Mouse (Mus musculus) spleen, postnatal 10 days (tissue): Measurements from ENCODE around the gene Ctc1.
"Not testable (repeated sequence)": the region's sequence is repeated elsewhere in the genome, so short reads cannot be mapped to it uniquely, and the experiment has no call there.

ENCODE experiments used
- DNase-seq, 2 experiments: peaks; one replicate each; pipeline ENCODE4 v3.0.0; 2021 to 2022; ENCODE audit warnings: low spot score in 2 of 2

Gene Ctc1

DNA sequence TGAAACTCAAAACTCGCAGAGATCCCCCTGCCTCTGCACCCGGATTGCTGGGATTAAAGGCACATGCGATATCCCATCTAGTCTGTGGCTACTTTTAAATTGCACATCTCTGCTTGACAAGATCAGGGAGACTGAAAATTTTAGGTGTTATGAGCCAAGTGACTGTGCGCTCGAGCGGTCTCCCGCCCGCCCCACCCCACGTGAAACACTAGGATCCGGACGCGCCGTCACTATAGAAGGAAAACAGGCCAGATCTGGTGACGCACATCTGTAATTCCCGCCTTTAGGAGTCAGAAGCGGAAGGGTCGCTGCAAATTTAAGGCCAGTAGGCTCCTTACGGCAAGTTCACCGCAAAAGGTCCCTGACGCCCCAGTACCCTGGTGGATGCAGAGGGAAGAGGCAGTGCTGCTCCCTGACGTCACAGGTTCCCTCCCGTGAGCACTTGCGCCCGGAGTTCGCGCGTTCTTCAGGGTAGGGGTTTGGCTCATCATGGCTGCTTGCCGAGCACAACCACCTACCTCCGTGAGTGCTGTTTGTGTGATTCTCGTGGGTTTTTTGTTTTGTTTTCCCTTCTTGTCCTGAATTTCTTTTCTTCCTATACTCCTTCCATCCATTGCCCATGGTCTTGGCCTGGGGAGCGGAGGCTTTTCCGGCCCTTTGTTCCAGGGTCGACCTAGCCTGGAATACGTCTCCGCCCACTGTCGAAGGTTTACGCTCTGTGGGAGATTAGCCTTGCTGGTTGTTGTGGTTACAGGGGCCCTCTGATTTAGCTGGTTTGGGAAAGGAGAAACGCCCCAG is at the start of gene Ctc1:
TSS of gene Ctc1 (plus strand) at position 268 of the 798 bp plus-strand sequence.
- DNase-seq: peak; percentile 87 to 95

DNA sequence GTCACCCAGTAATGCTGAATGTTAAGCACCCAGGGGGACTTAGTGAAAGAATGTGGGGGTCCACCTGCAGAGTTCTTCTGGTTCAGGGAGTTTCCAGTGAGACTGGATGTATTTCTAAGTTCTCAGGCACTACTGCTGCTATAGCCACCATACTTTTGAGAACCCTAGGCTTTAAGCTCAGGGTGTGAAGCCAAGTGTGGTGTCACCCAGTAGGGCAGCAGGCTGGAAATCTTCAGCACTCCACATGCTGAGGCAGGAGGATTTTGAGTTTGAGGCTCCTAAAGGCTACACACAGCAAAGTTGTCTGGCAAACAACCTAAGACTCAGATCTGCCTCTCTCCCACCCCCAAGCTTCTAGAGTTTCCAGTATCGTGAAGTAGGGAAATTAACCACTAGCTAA is 49.2 kb upstream of the Ctc1 start:
- DNase-seq: no peak

DNA sequence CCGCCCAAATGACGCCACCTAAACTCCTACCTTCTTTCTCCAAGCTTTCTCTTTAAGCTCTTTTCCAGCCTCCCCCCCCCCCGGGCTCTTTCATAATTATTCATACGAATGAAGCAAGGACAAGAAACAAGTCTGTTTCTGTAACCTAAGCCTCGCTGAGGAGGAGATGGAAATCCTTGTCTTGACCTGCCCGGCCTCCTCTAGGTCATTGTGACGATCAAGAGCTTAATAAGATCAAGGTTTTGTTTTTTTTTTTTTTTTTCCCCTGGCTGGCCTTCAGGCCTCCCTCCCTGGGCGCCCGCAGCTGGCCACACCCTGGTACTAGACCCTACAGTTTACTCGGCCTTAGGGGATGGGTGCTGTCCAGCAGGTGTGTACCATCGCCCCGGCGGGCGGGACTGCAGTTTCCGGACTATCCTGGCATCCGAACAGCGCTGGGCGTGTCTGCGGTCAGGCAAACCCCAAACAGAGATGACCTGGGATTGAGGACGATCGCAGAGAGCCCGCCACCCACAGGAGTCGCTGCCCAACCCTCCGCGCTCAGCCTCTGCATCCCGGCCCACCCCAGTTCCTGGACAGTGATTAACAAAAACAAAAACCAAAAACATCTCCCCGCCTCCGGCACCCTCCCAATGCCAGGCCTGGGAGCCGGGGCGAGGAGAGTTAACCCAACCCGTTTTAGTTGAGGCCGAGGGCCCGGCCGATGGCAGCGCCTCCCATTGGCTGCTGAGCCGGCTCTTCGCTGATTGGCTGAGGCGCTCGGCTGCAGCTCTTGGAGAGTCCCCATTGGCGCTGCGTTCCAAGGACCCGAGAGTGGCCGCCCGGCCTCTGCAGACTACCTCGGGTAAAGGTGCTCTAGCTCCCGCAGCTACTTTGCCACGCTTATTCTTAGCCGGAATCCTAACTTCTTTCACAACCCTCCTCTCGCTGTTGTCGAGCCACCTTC is 48.1 kb upstream of the Ctc1 start, which contains the start of gene Slc25a35:
TSS of gene Slc25a35 (plus strand) at position 795 of the 946 bp plus-strand sequence.
- DNase-seq: peak; percentile 81 to 92

DNA sequence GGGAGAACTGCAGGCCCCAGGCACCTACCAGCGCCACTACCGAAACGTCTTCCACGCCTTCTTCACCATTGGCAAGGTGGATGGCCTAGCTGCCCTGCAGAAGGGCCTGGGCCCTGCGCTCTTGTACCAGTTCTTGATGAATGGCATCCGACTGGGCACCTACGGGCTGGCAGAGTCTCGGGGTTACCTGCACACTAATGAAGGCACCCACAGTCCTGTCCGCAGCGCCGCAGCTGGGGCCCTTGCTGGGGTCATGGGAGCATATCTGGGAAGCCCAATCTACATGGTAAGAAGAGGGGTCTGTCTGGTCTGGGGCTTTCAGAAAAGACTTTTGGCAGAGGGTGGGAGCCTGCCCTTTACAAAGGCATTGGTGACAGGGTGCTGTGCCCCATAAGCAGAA is 47.0 kb upstream of the Ctc1 start:
- no peak for DNase-seq

DNA sequence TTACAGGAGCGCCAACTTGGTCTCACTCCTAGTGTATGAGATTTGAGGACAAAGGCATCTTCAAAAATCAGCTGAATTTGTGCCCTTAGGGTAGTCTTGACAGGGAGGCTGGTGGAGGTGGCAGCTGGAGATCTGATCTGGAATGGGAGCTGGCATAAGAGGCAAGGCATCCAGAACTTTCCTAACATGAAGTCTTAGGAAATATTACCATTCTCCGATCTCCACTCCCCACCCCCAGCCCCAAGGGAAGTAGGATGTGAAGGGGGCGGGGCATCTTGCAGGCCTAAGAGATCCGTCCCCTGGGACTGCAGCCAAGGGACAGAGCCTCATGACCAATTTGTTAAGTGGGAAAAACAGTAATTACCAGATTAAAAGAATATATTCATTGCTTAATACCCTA is 45.5 kb upstream of the Ctc1 start:
- DNase-seq: no peak

DNA sequence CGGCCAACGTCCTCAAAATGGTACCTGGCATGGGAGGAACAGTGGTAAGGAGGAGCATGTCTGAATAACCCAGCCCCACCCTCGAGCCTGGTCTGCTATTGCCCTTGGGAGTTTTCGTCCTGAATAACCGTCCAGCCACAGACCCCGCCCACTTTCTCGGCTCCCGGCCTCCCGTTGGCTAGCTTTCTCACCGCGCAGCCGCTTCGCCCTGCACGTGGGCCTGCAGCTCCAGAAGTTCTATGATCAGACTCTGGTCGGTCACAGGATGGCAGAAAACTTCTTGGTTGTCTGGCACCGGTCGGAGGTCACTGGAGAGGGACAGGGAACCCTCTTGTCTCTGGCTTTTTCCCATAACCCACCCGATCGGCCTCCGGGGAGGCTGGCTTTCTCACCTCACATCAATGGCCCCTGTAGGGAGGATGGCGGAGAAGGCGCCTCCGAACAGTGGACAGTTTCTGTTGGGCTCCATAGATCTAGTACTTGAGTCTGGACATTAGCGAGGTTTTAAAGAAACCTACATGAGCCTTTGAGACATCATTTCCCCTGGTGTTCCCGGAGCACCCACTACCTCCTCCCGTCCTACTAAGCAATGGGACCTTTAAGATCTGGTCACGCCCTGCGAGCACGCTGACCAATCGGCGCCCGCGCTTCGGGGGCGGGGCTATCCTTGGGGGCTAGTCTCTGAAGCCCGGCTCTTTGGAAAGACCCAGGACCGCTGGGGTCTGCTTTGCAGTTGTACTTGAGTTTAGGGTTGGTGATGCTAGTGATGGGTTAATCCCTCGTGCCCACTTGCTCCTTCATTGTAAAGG is 42.3 kb upstream of the Ctc1 start:
- DNase-seq: peak; percentile 58 to 83

DNA sequence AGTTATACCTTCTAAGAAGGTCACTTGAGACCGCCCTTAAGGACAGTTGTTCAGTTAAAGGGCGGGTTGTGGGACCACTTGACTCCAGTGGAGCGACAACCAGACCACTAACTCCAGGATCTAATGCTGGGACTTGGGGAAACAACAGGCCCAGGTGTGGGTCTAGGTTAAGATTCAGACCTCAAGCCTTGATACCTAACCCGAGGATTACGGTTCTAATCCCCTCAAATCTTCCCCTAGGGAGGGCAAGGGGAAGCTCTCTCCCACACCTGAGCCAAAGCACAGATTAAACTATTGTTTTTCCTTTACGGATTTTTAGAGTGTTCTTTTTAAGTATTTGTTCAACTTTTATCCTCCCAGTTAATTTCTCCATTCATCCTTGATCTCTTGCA is 41.7 kb upstream of the Ctc1 start:
- no peak for DNase-seq

DNA sequence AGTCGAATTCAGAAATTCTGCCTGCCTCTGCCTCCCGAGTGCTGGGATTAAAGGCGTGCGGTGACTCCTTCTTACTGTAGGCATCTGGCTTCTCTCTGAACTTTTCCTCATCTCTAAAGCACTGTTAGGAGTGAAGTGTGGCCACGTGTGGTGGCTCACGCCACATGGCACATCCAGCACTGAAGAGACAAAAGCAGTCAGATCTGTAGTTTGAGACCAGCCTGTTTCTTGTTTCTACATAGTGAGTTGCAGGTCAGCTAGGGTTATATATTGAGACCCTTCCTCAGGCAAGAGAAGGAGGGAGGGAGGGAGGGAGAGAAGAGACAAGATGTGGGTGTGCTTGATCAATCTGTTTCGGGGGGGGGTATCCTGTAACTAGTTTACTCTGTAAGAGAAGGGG is 40.6 kb upstream of the Ctc1 start, which contains the start of gene Rangrf:
TSS of gene Rangrf (minus strand) at position 101 of the 400 bp plus-strand sequence.
- DNase-seq: no peak

DNA sequence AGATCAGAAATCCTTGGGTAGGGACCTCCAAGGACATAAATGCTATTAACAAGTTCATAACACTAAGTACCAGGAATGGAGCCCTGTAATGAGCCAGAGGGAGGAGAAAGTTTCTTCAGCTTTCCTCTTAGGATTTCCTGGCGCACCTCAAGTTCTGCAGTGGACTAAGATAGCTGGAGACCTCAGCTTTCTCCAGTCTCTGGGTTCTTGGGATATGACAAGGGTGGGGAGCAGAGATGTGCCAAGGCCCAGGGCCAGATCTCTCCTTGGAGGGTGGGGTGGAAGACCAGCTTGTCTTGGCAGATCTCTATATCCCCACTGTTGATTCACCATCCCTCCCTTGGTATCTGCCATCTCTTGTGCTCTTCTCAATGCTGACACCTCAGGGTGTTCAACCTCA is 40.1 kb upstream of the Ctc1 start:
- no peak for DNase-seq

DNA sequence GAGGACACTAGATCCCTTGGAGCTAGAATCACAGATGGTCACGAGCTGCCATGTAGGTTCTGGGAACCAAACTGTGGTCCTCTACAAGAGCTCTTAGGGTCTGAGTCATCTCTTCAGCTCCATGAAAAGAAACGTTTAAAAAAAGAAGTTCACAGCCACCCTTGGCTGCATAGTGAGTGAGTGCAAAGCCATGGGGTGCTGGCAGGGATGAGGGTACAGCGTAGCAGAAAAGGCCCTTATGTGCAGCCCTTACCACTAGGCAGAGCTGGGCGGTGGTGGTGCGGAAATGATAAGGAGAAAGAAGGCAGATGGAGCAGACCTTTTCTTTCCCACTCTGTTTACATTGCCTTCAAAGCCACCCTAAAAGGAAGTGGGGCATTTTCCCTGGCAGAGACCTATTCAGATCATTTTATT is 36.4 kb upstream of the Ctc1 start:
- no peak for DNase-seq

DNA sequence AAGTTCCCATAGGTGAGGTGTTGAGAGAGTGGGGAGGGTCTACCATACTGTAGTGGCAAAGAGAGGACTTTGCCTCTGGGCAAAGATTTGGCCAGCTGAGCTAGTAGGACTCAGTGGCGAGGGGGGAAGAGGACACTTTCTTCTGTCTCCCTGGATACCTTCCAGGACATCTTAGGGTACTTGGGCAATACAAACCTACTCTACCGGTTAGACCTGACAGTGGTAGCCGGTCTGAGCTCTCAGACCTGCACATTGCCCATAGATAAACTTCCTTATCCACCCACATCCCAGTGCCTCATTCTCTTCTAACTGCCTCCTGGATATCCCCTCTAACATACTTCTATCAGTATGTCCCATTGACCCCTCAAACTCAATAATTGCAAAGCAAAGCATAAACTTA is 34.8 kb upstream of the Ctc1 start:
- no peak for DNase-seq

DNA sequence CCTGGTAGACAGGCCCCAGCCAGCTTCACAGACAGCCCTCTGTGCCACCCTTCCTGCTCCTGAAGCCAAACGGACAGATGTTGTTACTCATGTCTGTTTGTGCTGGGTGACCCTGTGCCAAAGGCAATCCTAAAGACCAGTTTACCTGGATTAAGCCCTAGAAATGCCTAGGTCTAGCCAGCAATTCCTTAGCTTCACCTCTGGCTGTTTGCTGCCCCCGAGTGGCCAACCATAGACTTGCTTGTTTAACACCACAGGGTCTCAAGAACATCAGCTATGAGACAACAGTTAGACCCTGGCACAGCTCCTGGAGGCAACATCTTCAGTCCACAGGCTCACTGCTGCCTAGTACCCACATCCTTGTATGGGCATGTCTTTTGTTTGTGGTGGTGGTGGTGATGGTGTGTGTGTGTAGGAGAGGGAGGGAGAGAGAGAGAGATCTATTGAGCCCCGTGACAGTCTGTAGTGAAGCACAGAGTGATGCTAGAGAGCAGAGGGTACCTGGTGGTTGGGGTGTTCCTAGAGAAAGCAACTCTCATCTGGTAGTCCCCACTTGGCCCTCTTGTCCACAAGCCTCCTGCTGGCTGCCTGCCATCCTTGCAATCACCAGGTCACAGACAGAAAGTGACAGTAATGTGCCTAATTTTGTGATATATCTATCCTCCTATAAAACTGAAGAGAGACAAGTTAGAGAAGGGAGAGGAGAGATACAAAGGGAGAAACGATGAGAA is 32.9 kb upstream of the Ctc1 start:
- peak; percentile 63 to 83 for DNase-seq

DNA sequence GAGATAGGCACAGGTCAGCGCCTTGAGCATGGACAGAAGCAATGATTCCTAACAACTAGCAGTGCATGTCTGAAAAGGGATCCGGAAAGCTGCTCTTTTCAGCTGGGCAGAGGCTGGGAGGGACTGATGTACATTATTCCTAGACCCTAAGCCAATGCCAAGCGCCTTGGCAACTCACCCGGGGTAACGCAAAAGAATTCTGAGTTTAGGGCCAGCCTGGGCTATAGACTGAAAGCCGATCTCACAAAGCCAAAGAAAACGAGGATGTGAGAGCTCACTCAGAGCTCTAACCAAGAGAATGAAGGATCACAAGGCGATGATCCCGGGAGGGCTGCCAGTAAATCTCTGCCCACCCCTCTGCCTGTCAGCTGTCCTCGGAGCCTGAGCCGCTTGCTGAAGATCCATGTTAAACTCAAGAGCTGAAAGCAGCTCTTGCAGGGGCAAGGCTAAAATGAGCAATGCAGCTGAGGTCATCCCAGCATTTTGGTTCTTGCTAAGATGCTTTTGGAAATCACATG is 28.3 kb upstream of the Ctc1 start:
- DNase-seq: no peak

DNA sequence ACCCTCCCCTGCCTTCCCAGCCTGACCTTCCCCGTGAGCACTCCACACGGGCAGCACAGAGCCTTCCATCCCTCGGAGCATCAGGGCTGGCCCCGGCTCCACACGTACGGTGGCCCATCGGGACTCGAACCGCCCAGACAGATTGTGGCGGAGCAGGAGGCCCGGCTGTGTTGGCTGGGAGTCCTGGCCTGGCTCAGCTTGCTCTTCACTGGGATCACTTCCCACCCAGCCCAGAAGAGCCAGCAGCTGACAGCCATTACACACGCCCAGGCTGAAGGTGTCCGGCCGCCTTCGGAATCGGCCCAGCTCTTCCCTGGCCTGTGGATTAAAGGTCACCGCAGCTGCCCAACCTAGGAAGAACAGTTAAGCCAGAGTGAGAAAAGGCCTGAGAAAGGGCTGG is 27.4 kb upstream of the Ctc1 start:
- DNase-seq: no peak

DNA sequence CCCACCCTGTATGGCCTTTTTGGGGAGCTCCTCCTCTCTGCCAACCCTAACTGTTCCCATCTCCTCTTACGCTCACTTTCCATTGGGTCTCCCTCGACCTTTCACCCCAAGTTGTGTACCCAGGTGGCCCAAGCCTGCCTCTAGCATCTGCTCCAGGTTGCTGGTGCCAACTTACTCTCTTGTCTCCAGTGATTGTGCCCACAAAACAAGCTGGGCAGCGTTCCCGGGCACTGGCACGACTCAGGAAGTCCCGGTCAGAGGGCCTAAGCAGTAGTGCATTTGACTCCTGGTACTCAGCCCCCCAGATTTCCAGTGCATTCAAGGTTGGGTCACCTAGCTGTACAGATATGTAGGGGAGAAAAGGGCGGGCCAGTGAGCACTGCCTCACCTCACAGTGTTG is 22.6 kb upstream of the Ctc1 start:
- no peak for DNase-seq

DNA sequence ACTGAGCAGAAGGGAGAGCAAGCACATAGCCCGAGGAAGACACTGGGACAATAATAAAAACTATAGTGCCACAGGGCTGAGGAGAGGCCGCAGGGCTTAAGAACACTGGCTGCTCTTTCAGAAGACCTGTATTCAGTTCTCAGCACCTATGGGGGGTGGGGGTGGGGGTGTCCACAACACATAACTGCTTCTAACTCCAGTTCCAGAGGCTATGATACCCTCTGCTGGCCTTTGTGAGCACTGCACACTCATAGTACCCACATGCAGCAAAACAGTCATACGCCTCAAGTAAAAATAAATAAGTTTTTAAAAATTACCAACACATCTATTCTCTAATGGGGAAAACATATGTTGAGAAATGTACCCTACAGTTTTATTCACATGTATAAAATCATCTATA is 21.3 kb upstream of the Ctc1 start:
- DNase-seq: peak in 1 of 2 experiments; percentile 45

DNA sequence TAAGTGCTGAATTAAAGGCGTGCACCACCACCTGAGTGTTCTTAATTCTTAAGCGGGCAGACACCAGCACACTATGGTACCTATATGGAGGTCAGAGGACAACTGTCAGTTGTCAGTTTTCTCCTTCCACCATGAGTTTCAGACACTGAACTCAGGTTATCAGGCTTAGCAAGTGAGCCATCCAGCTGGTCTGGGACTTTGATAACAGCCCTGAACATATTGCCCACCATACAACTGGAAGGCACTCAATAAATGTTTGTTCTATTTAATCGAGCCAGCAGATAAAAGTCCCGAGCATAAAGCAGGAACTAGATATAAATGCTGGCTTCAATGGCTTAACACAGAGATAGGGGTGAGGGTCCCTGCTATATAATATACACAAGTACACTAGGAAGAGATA is 18.6 kb upstream of the Ctc1 start:
- no peak for DNase-seq

DNA sequence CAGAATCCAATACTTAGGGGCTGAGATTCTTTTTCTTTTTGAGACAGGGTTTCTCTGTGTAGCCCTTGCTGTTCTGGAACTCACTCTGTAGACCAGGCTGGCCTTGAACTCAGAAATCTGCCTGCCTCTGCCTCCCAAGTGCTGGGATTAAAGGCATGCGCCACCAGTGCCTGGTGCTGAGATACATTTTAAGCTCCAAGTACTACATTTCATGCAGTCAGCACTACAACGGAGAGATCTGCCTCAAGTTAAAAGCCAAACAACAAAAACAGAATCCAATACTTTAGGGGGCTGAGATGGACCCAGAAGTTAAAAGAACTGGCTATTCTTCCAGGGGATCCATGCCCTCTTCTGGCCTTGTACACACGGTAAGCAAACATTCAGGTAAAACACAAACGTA is 12.9 kb upstream of the Ctc1 start:
- not testable (repeated sequence) for DNase-seq

DNA sequence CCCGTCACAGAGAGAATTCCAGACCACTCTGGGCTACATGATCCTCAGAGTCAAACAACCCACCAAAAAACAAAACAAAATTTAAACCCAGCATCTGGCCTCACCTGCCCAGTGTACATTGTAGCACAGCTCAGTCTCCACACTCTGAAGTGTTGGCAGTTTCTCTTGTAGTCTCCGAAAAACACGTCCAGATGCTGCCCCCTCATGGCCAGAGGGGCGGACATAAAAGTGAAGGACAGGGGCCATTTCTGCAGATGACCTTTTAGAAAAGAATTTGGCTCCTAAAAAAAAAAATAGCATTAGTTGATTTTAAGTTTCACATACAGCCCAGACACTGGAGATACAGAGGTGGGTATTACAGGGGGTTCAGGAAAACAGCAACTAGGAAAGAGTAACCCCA is 12.1 kb upstream of the Ctc1 start:
- no peak for DNase-seq

DNA sequence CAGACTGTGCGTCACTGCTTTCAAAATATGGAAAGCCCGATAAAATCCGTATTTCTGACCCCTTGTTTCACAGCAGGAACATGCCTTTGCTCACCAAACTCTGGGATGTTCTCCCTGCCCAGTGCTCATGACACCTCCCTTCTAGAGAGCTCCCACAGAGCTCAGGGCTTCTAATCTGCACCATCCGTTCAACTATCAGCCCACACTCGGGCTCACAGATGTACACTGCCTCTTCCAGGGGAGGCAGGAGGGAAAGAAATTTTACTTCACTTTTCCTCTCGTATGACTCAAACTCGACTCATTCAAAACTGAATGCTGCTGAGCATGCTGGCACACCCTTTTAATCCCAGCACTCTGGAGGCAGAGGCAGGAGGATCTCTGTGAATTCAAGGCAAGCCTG is 10.5 kb upstream of the Ctc1 start:
- no peak for DNase-seq

DNA sequence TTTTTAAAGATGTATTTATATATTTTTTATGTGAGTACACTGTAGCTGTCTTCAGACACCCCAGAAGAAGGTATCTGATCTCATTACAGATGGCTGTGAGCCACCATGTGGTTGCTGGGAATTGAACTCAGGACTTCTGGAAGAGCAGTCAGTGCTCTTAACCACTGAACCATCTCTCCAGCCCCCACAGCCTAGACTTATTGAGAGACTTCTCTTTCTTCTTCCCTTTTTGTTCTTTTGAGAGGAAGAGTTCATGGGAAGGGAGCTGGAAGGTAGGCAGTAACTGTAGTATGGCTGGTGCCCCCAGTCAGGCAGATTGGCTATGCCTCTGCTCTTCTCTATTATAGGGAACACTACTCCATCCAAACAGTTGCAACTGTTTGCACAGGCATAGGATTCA is 9.1 kb upstream of the Ctc1 start:
- DNase-seq: not testable (repeated sequence)
